Mouse (Mus musculus): ENCODE data around the gene Gm20388. TPM values are rescaled to one million over a fixed set of nuclear protein-coding genes. Genes with fewer than 3 reads are reported as not detected.
"Not testable (repeated sequence)": the region's sequence is repeated elsewhere in the genome, so short reads cannot be mapped to it uniquely, and the experiment has no call there.

Gene Gm20388
- polyA plus RNA-seq, 1 experiment = 49.7 TPM

DNA sequence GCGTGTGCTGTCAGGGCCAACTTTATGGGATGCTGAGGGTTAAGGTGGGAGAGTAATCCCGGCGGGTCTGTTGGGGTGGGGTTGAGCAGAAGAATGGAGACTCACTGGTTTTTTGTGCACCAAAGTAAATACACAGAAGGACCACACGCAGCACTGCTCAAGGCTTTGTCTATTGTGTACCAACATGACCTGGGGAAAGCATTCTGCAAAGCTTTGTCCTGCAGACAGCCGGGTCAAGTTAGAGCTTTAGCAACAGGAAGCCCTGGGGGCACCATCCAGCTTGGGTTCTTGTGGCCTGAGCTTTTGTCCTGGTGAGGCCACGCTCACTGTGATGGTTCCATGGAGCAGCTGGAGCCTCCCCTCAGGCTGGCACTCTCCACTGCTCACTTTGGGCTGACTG lies 761.1 kb downstream of the Gm20388 start:
- no peaks in the 10 kb centered on the region for H3K27me3 ChIP-seq (replicated peaks; ENCODE audit: control insufficient read depth, insufficient read depth, low read length)
- TF ChIP-seq POLR2A (IDR thresholded peaks at IDR 0.05; ENCODE audit: low read depth, low read length) (no peak), CTCF (conservative IDR thresholded peaks at IDR 0.05; ENCODE audit: insufficient read depth, insufficient read length, low read depth, low read length) (no peak)
- no peak overlapping the region for H3K27ac ChIP-seq (ENCODE audit: insufficient read depth, low read depth, low read length)
- peaks cover 3% of the 10 kb centered on the region for H3K36me3 ChIP-seq (ENCODE audit: control insufficient read depth, insufficient read depth, low read length)
- no peak for DNase-seq
- peaks cover 14% of the 10 kb centered on the region for H3K4me1 ChIP-seq (ENCODE audit: control insufficient read depth, insufficient read depth, low read length)
- H3K4me3 ChIP-seq (ENCODE audit: insufficient read depth, low read depth, low read length) = no peak overlapping the region
- 59% methylated on average over 6 of the region's 6 CpGs for WGBS

DNA sequence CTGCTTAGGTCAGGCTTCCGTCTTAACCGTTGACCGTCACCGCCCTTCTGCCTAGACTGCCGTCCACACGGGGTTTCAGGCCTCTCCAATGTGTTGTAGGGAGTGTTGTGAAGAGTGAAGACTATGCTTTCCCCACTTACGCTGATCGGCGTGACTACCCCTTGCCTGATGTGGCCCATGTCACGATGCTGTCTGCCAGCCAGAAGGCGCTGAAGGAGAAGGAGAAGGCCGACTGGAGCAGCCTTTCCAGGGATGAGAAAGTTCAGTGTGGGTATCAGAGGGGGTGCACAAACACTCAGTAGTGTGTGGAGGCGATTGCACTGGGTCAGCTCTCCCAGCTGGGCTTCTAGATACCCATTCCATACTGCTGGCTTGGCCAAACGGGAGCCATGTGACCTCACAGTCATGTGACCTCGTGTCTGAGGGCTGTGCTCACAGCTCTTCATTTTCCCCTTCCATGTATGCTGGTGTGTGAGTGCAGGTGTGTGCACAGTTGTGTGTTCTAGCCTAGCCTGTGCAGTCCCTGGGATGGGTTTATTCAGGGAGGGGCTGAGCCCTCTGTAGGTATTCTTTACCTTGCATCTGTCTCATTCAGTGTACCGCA lies 762.1 kb downstream of the Gm20388 start:
- no peak for TF ChIP-seq POLR2A (IDR thresholded peaks at IDR 0.05; ENCODE audit: low read depth, low read length)
- TF ChIP-seq CTCF (conservative IDR thresholded peaks at IDR 0.05; ENCODE audit: insufficient read depth, insufficient read length, low read depth, low read length) = no peak
- 85% methylated on average over 16 of the region's 16 CpGs for WGBS
- no peaks in the 10 kb centered on the region for H3K27me3 ChIP-seq (replicated peaks; ENCODE audit: control insufficient read depth, insufficient read depth, low read length)
- H3K4me3 ChIP-seq (ENCODE audit: insufficient read depth, low read depth, low read length) = no peak overlapping the region
- H3K36me3 ChIP-seq (ENCODE audit: control insufficient read depth, insufficient read depth, low read length) = peaks cover 3% of the 10 kb centered on the region
- peaks cover 11% of the 10 kb centered on the region for H3K4me1 ChIP-seq (ENCODE audit: control insufficient read depth, insufficient read depth, low read length)
- DNase-seq = no peak
- H3K27ac ChIP-seq (ENCODE audit: insufficient read depth, low read depth, low read length) = no peak overlapping the region

DNA sequence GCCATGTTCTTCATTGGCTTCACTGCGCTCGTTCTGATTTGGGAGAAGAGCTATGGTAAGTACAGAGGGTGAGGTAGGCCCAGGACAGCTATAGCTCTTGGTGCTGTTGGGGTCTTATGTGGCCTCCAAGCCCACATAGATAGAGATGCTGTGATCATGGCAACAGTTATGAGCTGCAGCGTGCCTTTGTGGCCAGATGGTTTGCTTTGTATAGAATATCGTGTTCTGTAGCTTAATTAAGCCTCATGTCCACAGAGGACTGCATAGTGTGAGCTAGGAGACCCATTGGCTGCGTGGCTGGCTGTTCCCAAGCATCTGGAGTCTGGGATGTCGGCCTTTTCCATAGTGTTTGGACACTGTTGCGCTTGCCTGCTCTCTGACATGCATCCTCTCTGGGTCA lies 762.7 kb downstream of the Gm20388 start:
- Histone ChIP-seq H3K4me3 (ENCODE audit: insufficient read depth, low read depth, low read length) (no peak overlapping the region), H3K4me1 (ENCODE audit: control insufficient read depth, insufficient read depth, low read length) (peaks cover 11% of the 10 kb centered on the region), H3K27me3 (replicated peaks; ENCODE audit: control insufficient read depth, insufficient read depth, low read length) (no peaks in the 10 kb centered on the region), H3K36me3 (ENCODE audit: control insufficient read depth, insufficient read depth, low read length) (peaks cover 3% of the 10 kb centered on the region), H3K27ac (ENCODE audit: insufficient read depth, low read depth, low read length) (no peak overlapping the region)
- WGBS = 91% methylated on average over 7 of the region's 7 CpGs
- no peak for TF ChIP-seq POLR2A (IDR thresholded peaks at IDR 0.05; ENCODE audit: low read depth, low read length)
- TF ChIP-seq CTCF (conservative IDR thresholded peaks at IDR 0.05; ENCODE audit: insufficient read depth, insufficient read length, low read depth, low read length) = no peak
- no peak for DNase-seq

DNA sequence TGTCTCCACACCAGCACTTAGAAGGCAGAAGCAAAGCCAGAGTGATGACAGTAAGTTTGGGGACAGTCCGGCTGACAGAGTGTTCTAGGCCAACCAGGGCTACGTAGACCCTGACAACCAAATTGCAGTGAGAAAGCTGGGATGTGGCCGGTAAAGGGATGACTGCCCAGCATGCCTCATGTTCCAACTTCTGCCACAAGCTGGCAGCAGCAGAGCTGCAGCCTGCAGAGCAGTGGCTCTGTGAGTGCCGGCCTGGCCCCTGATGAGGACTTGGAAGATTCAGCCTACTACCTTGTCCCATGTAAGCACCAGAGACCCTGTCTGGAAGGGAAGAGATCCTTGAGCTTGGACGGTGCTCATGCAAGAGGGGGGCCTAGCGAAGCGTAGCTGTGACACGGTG lies 765.1 kb downstream of the Gm20388 start:
- Histone ChIP-seq H3K27me3 (replicated peaks; ENCODE audit: control insufficient read depth, insufficient read depth, low read length) (no peaks in the 10 kb centered on the region), H3K4me3 (ENCODE audit: insufficient read depth, low read depth, low read length) (no peak overlapping the region), H3K36me3 (ENCODE audit: control insufficient read depth, insufficient read depth, low read length) (peaks cover 2% of the 10 kb centered on the region), H3K4me1 (ENCODE audit: control insufficient read depth, insufficient read depth, low read length) (peaks cover 6% of the 10 kb centered on the region), H3K27ac (ENCODE audit: insufficient read depth, low read depth, low read length) (no peak overlapping the region)
- TF ChIP-seq CTCF (conservative IDR thresholded peaks at IDR 0.05; ENCODE audit: insufficient read depth, insufficient read length, low read depth, low read length) = no peak; the same call in 1 of the 2 replicates
- TF ChIP-seq POLR2A (IDR thresholded peaks at IDR 0.05; ENCODE audit: low read depth, low read length) = no peak
- 73% methylated on average over 8 of the region's 8 CpGs for WGBS
- no peak for DNase-seq

DNA sequence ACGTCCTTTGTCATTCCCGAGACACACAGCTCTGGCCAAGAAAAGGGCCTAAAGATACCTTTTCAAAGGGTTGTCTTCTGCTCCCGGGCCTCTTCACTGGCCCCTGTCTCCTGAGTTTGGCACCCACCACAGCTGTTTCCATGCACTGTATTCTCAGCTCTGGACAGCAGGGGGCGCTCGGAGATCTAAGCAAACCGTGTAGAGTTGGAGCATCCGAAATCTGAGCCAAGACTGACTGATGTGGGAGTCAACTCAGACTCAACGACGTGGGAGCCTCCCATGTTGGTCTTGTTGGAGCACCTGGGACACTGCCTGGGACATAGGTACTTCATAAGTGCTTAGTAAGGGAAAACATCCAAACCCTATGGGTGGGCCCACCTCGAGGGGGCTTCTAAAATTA lies 767.8 kb downstream of the Gm20388 start:
- no peaks in the 10 kb centered on the region for H3K27me3 ChIP-seq (replicated peaks; ENCODE audit: control insufficient read depth, insufficient read depth, low read length)
- peak; percentile 85 for DNase-seq
- no peaks in the 10 kb centered on the region for H3K4me1 ChIP-seq (ENCODE audit: control insufficient read depth, insufficient read depth, low read length)
- H3K27ac ChIP-seq (ENCODE audit: insufficient read depth, low read depth, low read length) = no peak overlapping the region
- TF ChIP-seq POLR2A (IDR thresholded peaks at IDR 0.05; ENCODE audit: low read depth, low read length) (no peak), CTCF (conservative IDR thresholded peaks at IDR 0.05; ENCODE audit: insufficient read depth, insufficient read length, low read depth, low read length) (peak; percentile 91)
- H3K36me3 ChIP-seq (ENCODE audit: control insufficient read depth, insufficient read depth, low read length) = no peaks in the 10 kb centered on the region
- no peak overlapping the region for H3K4me3 ChIP-seq (ENCODE audit: insufficient read depth, low read depth, low read length)
- 11% methylated on average over 10 of the region's 10 CpGs for WGBS

DNA sequence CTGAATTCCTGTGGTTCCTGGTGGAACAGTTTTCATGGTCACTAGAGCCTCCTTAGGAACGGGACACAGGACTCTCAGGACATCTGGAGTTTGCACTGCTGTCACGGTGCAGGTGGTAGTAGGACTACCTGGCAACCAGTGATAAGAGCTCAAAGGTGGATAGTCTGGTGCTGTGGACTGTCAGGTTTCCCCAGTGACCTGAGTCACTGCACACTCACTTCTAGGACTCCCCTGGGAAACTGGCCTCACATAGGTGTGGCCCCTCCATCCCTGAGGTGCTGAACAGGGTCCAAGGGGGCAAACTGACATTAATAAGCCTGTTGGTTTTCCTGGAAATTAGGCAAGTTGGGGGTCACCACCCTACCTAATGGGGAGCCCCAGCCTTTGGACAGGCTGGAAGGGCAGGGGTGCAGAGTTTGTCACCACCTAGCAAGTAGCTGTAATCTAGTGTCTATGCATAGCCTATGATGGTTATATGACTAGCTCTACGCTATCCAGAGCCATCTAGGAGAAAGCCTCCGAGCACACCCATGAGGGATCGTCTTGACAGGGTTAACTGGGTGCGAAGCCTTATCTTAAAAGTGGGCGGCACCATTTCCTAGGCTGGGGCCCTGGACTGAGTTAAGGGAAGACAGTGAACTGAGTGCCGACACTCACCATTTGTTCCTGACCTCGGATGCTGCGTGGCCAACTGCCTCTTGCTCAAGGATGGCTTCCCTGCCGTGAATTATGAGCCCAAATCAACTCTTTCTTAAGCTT lies 769.2 kb downstream of the Gm20388 start:
- Histone ChIP-seq H3K4me1 (ENCODE audit: control insufficient read depth, insufficient read depth, low read length) (no peaks in the 10 kb centered on the region), H3K36me3 (ENCODE audit: control insufficient read depth, insufficient read depth, low read length) (no peaks in the 10 kb centered on the region), H3K27me3 (replicated peaks; ENCODE audit: control insufficient read depth, insufficient read depth, low read length) (no peaks in the 10 kb centered on the region), H3K27ac (ENCODE audit: insufficient read depth, low read depth, low read length) (no peak overlapping the region), H3K4me3 (ENCODE audit: insufficient read depth, low read depth, low read length) (no peak overlapping the region)
- DNase-seq = no peak
- TF ChIP-seq POLR2A (IDR thresholded peaks at IDR 0.05; ENCODE audit: low read depth, low read length) (no peak), CTCF (conservative IDR thresholded peaks at IDR 0.05; ENCODE audit: insufficient read depth, insufficient read length, low read depth, low read length) (no peak)
- WGBS = 53% methylated on average over 11 of the region's 11 CpGs

DNA sequence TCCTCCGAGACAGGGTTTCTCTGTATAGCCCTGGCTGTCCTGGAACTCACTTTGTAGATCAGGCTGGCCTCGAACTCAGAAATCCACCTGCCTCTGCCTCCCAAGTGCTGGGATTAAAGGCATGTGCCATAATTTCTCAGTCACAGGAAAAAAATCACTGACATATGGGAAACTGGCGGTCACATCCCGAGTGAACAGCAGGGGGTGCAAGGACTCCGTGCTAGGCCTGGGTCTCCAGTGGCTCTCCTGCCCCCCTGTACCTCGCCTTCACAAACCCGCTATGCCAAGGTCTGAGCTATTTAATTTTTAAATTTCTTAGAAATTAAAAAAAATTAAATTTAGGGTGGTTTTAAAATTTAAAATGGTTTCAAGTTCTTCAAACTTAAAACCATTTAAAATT lies 769.8 kb downstream of the Gm20388 start:
- DNase-seq; H3K4me3 ChIP-seq (ENCODE audit: insufficient read depth, low read depth, low read length); H3K27me3 ChIP-seq (replicated peaks; ENCODE audit: control insufficient read depth, insufficient read depth, low read length); H3K36me3 ChIP-seq (ENCODE audit: control insufficient read depth, insufficient read depth, low read length); H3K4me1 ChIP-seq (ENCODE audit: control insufficient read depth, insufficient read depth, low read length); H3K27ac ChIP-seq (ENCODE audit: insufficient read depth, low read depth, low read length): not testable (repeated sequence)
- peak; percentile 62 for TF ChIP-seq CTCF (conservative IDR thresholded peaks at IDR 0.05; ENCODE audit: insufficient read depth, insufficient read length, low read depth, low read length)
- WGBS = 50% methylated on average over 7 of the region's 7 CpGs

All from kidney, adult 2 months (tissue).